Mouse (Mus musculus) cerebellum, adult 11-12 months (tissue): Measurements from ENCODE around the gene Ube2b.

Experiments
- DNase-seq: peaks from one replicate; pipeline ENCODE4 v3.0.0; 2022

Ube2b gene

DNA sequence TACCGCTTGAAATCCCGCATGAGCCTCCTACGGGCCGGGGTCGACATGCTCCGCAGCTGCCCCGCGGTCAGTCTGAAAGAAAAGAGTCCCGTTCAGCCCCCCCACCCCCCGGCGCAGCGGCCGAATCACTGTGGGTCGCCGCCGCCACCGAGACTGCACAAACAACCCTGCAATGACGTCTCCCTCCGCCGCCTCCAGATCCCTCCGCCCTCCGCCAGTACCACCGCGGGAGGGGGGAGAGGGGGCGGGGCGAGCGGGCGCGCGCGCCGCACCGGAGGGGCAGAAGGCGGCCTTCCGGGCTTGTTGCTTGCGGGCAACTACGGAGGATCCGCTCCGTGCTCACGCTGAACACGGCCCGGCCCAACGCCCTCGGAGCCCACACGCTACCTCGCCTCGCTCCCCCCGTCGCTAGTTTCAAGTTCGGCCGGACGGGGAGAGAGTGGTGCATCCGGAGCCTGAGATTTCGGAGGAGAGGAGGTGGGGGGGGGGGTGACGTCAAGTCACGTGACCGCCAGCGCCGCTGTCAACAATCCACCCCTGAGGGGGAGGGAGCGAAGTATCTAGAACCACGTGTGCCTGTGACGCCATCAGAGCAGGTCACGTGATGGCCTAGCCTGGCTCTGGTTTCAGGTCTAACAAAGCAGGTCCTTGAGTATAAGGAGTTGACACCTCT lies at the start of gene Ube2b:
Gene Ube2b (minus strand): TSS at position 473 of the 673 bp plus-strand sequence.
- DNase-seq: peak; percentile 97

DNA sequence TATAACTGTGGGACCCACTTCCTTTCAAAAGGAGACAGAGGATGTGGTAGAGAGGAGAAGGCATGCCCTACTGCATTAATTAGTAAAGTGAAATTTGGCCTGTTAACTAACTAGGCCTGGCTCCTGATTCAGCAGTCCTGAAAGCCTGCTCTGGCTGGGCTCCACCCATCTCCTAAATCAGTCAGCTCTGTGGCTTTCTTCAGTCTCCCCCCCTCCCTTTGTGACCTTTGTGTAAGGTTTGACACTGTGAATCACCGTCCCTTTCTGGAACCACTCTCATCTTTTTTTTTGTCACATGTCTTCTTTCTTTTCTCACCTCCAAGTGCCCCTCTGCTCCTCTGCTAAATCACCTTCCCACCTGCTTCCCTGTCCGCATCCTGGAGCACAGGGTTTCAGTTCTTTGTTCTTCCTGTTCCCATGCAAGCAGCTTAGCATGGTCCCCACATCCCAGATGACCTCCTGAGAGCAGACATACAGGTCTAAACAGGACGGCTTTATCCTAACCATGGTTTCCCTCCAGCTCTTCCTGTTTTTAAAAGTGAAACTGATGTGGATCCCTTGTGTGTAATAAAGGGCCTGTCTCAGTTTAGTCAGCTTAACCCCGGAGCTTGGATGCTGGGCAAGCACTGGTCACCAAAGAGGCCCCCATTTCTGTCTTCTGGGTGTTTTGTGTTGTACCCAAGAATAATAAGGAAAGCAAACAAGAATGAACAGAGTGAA lies 46.0 kb upstream of the Ube2b start:
- DNase-seq: no peak

DNA sequence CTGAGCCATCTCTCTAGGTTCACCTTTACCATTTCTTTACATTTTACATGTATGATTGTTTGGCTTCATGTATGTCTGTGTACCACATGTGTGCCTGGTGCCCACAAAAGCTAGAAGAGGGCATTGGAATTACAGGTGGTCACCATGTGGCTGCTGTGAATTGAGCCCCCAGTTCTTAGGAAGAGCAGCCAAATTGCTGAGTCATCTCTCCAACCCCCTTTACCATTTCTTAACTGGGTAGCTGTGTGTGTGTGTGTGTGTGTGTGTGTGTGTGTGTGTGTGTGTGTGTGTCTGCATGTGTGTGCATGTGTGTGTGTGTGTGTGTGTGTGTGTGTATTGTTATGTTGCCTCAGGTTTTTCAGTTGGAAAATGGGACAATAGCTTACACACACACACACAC lies 43.6 kb upstream of the Ube2b start:
- no peak for DNase-seq

DNA sequence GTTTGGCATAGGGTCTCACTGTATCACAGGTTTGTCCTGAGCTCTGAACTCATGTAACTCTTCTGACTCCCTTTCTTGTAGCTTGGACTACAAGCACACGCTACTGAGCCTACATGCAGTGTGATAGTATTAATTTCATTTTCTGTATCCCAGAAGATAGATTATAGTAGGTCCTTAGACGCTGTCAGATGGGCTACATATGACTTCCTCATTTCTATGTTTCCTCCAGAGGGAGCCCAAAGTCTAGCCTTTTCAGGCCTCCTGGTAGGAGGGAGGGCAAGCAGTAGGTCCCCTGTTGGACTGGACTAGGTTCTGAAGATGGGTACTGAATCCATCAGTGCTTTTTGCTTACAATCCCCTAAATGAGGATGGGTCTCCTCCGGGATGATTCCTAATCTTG lies 42.7 kb upstream of the Ube2b start:
- DNase-seq: no peak

DNA sequence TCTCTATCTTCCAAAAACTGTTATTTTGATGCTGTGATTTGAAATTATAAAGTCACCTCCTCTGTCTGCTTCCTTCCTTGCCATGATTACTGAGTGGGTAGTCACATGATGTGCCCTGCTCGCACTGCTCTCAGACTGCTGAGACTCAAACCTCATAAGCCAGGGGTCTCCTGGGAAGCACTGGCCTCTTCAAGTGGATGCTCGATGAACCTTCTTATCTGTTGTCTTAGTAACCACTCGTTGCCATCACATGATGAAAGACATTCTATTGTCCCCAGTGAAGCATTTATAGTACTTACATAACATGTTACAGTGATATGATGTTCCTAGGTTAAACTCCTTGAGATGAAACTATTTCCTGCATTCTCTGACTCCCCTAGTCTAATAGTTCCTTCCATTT lies 37.1 kb upstream of the Ube2b start:
- DNase-seq: no peak

DNA sequence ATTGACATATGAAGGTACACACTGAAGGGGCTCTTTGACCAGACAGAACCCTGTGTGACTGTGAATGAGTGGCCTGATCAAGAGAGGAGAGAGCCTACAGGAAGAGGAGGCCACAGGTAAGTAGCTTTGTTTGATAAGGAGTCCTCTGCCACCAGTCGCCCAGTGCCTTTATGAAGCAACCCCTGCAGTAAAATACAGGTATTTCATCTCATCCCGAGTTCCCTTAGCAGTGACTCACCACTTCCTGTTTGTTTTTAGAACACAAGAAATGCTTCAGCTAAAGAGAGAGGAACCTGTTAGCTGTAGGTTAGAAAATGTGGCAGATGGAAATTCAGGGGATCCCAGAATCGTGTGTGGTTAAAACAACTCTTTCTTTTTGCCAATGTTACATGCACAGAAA lies 35.3 kb upstream of the Ube2b start:
- no peak for DNase-seq

DNA sequence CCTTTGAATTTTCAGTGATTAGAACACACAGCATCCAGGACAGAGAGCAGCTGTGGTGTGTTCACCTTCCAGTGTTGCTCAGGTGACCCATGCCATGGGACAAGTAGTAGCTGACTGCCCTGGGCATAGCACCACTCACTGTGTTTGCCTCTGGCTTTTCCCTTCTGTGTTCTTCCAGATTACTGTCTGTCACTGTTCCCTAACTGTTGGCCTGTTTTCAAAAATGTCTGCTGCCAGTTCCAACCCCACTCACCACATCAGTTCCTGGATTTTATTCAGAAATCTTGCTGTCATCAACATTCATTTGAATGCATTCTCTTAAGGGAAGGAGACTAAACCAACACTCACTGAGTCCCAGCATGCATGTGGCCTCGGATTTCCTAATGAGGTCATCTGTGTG lies 33.4 kb upstream of the Ube2b start:
- no peak for DNase-seq

DNA sequence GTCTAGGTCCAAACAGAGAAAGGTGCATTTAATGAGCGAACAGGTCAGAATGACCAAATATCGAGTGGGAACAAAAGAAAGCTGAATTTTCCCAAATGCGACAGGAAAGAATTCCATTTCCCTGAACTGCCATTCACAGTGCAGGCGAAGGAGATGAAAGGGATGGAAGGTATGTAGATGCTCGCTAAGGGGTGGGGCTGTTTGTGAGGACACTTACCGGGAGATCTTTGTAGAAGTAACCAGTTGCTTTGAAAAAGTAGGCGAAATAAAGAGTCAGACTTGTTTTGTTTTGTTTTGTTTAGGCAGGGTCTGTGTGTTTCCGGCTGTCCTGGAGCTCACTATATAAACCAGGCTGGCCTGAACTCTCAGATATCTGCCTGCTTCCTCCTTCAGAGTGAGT lies 31.8 kb upstream of the Ube2b start:
- no peak for DNase-seq

DNA sequence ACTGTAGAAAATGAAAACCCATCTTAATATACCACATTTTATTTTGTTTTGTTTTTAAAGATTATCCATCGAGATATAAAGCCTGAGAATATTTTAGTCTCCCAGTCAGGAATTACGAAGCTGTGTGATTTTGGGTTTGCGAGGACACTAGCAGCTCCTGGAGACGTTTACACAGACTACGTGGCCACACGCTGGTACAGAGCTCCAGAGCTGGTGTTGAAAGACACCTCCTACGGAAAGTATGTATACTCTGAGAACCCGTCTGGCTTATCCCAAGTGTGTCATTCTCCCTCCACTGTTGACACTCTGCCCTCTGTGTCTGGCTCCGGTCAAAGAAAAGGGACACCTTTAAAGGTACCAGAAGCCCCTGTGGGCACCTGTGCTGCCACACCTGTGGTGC lies 17.7 kb upstream of the Ube2b start:
- no peak for DNase-seq

DNA sequence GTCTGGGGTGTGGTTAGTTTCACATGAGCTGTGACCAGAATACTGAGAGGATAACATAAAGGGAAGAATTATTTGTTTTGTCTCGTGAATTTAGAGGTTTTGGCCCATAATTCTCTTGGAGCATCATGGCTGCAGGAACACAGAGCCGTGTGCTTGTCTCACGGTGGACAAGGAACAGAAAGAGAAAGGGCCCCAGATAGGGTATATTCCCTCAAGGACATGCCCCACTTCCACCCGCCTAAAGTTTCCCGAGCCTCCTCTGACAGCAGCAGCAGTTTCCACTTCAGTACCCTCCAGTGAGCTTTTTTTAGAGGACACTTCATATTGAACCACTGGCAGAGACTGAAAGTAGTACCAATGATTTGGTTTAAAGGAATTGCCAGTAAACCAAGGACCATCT lies 11.0 kb upstream of the Ube2b start:
- no peak for DNase-seq

DNA sequence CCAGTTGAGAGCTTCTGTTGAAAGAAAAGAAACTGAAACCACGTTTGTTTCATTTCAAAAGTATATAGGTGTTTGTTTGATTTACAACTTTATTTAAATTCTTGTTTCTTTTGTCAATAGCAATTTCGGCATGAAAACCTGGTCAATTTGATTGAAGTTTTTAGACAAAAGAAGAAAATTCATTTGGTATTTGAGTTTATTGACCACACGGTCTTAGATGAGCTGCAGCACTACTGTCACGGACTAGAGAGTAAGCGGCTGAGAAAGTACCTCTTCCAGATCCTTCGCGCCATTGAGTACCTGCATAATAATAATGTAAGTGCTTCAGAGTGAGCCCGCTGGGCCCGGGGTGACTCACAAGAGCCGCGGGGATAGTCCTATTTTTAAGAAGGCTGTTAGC lies 10.4 kb upstream of the Ube2b start:
- DNase-seq: no peak

DNA sequence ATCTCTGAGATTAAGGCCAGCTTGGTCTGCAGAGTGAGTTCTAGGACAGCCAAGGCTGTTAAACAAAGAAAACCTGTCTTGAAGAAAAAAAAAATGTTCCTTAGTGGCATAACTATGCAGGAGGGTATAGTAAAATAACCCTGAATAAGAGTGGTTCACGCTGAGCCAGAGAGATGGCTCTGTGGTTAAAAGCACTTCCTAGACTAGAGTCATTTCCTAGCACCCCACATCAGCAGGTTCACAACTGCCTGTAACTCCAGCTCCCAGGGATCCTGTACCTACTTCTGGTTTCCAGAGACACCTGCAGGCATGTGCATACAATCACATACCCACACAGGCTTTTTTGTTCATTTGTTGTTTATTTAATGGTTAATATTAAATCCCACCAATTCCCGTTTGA lies 5.0 kb upstream of the Ube2b start:
- DNase-seq: no peak

DNA sequence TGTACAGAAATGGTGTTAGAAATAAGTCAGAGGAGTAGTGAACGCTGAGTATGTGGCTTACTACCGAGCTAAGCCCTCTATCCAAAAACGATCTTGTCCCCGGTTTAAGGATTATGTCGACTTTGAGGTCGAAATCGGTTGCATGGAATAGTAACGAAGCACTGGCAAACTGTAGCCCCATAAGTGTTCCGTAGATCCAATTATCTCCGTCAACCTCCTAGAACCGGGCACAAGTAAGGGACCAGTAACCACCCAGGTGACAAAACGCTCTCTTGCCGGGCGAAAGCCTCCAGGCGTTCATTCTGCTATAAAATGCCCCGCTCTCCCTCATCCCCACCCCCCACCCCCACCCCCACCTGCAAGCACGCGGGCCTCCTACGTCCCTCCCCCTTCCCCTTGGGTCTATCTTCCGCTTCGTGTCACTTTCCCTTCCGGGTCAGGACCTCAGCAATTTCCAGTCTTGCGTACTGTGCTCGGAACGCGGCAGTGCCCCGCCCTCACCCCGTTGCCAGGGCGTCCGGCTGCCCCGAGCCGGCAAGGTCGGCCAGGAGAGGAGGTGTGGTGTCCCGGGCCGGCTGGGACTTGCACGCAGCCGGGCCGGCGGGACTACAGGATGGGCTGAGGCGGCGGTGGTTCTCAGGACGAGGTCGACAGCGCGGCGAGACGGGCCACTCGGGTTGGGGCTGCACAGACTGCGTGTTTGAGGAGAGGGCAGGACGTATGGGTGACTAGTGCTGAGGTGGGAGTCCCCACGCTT lies 3.4 kb upstream of the Ube2b start, which contains the start of gene Cdkl3:
Gene Cdkl3 (plus strand): TSS at position 450 of the 757 bp plus-strand sequence.
- DNase-seq: peak; percentile 92

DNA sequence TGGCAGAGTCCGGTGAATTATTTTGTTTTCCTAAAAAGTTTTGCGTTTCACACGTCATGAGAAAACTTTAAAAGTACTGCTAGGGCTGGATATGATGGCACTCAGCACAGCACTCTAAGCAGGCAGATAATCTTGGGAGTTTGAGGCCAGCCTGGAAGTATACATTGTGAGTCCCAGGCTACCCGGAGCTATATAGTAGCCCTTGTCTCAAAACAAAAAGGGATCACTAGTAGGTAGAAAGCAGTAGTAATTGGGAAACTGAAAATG lies 2.9 kb upstream of the Ube2b start:
- no peak for DNase-seq

DNA sequence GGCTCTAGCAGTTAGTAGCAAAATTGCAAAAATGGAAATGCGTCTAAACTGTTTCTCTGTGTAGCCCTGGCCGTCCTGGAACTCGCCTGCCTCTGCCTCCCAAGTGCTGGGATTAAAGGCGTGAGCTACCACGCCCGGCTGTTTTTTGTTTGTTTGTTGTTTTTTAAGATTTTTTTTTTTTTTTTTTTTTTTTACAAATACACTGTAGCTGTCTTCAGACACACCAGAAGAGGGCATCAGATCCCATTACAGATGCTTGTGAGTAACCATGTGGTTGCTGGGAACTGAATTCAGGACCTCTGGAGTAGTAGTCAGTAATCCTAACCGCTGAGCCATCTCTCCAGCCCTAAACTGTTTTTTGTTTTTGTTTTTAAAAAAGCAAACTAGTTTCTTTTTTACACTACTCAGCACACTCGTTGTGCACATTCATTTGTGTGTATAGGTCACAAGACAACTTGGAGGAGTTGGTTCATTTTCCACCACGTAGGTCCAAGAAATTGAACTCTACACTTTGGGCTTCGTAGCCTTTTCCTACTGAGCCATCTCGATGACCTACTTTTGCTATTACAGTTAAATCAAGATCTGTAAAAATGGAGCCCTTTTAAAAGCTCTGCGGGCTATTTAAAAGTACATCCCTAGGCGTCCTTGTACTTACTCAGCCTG lies 2.4 kb upstream of the Ube2b start:
- DNase-seq: no peak

DNA sequence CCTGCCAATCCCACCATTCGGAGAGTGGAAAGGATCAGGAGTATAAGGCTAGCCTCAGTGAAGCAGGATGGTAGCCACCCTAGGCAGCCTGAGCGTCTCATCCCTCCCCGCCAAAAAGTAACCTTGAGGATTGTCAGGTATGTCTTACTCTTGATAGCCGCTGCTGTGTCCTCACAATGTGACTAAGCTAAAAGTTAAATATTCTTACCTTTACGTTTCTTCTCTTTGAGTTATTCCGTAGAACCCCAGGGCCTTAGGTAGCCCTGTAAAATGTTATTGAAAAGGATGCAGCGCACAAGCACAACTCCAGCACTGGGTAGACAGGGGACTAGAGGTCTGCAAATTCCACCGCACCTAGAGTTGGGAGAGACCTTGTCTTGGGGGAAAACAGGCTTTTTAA lies 1.3 kb upstream of the Ube2b start:
- DNase-seq: peak; percentile 43

DNA sequence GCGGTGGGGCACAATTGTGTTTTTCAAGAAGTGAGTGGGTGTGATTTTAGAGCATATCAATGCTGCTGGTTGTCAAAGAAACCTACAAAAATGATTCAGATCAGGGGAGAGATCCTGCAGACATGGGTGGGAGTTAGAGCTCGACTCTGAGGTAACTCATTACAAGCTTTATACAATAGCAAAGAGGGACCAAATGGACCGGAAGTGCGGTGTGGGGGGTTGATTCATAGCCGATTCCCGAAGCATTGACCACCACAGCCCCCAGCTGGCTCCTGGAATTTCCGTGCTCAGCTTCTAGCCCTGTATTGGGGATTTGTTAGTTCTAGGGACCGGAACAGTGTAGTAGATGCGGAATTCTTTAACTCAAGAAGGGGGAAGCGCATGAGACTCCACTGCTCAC lies 779 bp upstream of the Ube2b start:
- peak; percentile 42 for DNase-seq

DNA sequence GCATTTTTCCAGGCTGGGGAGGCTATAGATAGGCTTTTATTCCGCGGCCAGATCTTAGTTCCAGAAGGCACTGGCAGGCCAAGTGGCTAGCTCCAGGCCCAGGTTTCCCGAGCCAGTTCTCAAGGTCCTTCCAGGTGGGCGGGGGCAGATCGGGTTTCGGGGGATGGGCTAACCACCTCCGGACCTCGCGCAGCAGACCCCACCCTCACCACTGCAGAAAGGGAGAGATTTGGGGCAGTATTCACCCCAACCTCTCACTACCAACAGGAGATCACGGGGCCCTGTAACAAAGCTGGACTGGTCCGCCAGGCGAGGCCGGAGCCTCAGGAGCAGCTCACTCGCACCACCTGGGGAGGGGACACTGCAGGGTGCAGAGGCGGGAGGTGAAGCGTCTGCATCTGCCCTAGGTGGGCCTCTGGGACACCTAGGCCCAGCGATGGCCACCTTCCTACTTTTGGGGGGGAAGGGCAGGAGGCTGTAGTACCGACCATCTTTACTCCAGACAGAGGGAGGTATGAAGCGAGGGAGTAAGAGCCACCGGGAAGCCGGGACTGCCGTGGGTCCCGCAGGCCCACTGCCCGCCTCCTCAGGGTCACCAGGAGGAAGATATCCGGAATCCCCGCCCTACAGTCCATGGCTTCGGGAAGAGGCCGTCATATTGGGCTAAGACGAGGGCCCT lies 812 bp downstream of the Ube2b start:
- peak; percentile 79 for DNase-seq

DNA sequence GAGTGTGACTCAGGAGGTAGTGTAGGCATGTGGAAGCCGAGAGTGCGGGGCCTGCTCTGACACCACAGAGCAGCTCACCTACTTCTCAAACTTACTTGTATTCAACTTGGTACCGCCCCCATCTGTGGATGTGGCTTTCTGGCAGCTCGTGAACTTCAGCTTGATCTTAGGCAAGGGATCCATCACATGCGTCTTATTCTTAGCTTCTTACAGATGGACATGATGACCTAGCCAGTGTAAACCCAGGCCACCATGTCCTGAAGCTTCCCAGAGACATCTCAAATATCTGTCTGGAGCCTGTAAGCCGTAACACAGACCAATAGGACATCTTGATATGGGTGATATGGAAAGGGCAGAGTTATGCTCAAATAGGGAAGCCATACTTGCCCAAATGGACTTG lies 28.9 kb downstream of the Ube2b start:
- no peak for DNase-seq

DNA sequence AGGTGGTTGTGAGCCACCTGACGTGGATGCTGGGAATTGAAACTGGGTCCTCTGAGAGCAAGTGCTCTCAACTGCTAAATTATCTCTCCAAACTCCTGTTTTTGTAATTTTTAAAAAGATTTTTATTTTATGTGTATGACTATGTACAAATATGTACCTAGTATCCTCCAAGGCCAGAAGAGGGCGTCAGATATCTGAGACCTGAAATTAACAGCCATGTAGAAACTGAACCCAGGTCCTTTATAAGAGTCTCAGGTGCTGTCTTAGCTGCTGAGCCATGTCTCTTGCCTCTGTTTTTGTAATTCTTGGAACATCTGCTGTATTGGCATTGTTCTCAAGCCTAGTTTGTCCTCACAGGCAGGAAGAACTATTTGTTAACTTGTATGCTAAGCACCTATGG lies 31.1 kb downstream of the Ube2b start:
- DNase-seq: no peak

DNA sequence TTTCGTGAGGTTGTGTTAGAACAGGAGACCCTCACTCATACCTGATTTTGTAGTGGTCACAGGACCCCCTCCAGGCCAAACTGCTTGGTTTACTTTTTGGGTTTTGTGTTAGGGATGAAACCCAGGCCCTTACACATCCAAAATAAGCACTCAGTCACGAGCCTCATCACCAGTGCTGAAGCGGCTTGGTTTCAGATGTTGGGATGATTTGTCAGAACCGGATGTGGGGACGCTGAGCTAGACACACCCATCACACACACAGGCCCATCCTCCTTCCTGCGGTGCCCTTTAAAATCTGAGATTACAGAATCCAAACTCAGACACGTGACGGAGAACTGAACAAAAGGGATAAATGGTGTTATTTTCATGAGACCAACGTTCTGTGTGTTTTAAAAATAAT lies 31.7 kb downstream of the Ube2b start:
- no peak for DNase-seq

DNA sequence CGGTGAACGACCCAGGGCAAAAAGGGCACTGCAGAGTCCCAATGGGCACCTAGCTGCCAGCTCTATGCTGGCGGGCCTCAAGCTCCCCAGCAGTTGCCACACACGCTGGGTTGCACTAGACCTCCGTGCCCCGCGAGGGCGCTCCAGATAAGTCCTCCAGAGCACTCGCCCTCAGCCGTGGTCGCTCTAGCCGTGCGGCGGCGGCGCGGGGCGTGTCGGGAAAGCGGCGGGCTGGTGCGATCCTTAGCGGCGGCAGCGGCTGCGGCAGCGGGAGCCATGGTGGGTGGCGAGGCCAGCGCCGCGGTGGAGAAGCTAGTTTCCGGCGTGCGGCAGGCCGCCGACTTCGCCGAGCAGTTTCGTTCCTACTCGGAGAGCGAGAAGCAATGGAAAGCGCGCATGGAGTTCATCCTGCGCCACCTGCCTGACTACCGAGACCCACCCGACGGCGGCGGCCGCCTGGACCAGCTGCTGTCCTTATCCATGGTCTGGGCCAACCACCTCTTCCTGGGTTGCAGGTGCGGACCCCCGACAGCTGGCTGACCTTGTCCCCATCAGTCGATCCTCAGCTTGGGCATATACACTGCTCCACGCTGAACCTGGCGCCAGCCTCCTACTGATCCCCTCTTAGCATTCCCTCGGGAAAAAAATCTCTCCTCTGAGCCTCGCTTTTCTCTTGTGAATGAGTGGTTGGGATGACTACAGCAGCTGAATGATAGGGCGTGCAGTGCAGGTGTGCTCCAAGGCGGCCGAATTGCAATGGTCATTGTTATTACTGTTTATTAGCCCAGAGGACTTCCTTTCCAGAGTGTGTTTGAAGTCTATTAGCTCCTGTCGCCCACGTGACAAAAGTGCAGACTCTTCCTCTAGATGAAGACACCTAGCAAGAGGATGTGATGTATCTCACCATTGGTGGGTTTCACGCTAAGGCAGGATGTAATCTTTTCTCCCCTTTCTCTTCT lies 32.8 kb downstream of the Ube2b start, which contains the start of gene Cdkn2aipnl:
Gene Cdkn2aipnl (plus strand): TSS at position 219 of the 959 bp plus-strand sequence.
- DNase-seq: peak; percentile 92
